Mouse (Mus musculus) cortical plate, adult 2 months (tissue): Measurements from ENCODE around the gene Ces1c.
A peak's percentile ranks its signal among the peaks of the same experiment; 100 is the strongest.

Experiments used
- CTCF ChIP-seq: fragments of 200-500 bp; IDR thresholded peaks from 2 replicates; pipeline ENCODE4 v1.5.1; 2011; ENCODE audit warnings: mild to moderate bottlenecking, control low read depth, low read length; ENCODE audit not compliant: insufficient read depth; ENCODE audit errors: extremely low read depth
- POLR2A ChIP-seq: fragments of 200-500 bp; IDR thresholded peaks from 2 replicates; pipeline ENCODE4 v1.6.1; 2011; ENCODE audit warnings: mild to moderate bottlenecking, low read length, control low read depth; ENCODE audit not compliant: insufficient read depth; ENCODE audit errors: extremely low read depth

DNA sequence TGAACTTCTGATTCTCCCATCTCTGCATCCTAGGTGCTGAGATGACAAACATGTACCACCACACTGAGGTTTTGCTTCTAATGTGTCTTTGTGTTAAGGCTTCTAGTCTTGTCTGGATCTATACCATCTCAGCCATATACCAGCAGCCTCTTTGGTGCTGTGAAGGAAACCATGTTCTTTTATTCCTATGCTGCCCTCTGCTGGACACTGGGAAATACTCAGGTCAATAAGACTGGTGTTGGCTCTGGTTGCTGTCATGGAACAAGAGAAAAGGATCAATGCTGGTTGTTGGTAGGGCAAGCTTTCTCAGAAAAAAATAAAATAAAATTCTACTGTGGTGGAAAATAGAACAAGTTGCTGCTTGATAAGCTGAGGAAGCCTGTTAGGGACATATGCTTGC, 35.7 kb downstream of the Ces1c start:
- TF ChIP-seq CTCF (peak; percentile 54), POLR2A (no peak)
